Mouse (Mus musculus): Measurements from ENCODE around the gene Cadm4. TPM values are rescaled to one million over a fixed set of nuclear protein-coding genes. Genes with fewer than 3 reads are reported as not detected.
"Not testable (repeated sequence)": the region's sequence is repeated elsewhere in the genome, so short reads cannot be mapped to it uniquely, and the experiment has no call there.

The Cadm4 gene
- polyA plus RNA-seq, 1 experiment from 2014 or later: 67.8 TPM

- Histone ChIP-seq H3K9ac (replicated peaks) (peak overlapping the region; percentile 82), H3K4me3 (replicated peaks) (peak overlapping the region; percentile 67), H3K4me2 (replicated peaks) (peak overlapping the region; percentile 69), H3K4me1 (replicated peaks) (peaks cover 55% of the 10 kb centered on the region), H3K9me3 (no peaks in the 10 kb centered on the region), H3K36me3 (peaks cover 34% of the 10 kb centered on the region), H3K27me3 (no peaks in the 10 kb centered on the region), H3K27ac (peak overlapping the region; percentile 99)
- 5% methylated on average over 15 of the region's 15 CpGs for WGBS
- ATAC-seq: no peak
Measured at GRCm38 (mm10) chr7:24505447-24506064, 23.7 kb downstream of the Cadm4 start.

DNA sequence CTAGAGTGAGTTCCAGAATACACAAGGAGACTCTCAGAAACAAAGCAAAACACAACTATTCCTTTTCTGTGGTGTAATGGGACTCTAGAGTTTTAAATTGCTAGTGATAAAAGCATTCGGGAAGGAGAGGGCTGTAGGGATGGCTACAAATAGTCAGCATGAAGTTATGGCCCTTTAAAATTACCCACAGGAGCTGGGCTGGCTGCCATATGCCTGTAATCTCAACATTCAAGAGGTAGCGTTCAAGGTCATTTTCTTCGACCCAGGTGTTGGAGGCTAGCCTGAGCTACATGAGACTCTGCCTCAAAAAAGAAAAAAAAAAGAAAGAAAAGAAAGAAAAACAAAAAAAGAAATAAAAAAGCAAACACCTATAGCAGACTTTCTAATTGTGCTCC, 24.2 kb downstream of the Cadm4 start:
- peaks cover 60% of the 10 kb centered on the region for H3K4me1 ChIP-seq (replicated peaks)
- 9% methylated on average over 3 of the region's 3 CpGs for WGBS
- H3K4me3 ChIP-seq (replicated peaks): peak overlapping the region; percentile 67
- H3K9me3 ChIP-seq: no peaks in the 10 kb centered on the region
- H3K4me2 ChIP-seq (replicated peaks): peak overlapping the region; percentile 69
- peak overlapping the region; percentile 82 for H3K9ac ChIP-seq (replicated peaks)
- no peaks in the 10 kb centered on the region for H3K27me3 ChIP-seq
- ATAC-seq: no peak
- peaks cover 34% of the 10 kb centered on the region for H3K36me3 ChIP-seq
- peak overlapping the region; percentile 99 for H3K27ac ChIP-seq

- Histone ChIP-seq H3K27me3 (no peaks in the 10 kb centered on the region), H3K27ac (peak overlapping the region; percentile 99), H3K4me1 (replicated peaks) (peaks cover 64% of the 10 kb centered on the region), H3K4me2 (replicated peaks) (peak overlapping the region; percentile 69), H3K4me3 (replicated peaks) (peak overlapping the region; percentile 67), H3K9me3 (no peaks in the 10 kb centered on the region), H3K9ac (replicated peaks) (peak overlapping the region; percentile 82), H3K36me3 (peaks cover 34% of the 10 kb centered on the region)
- ATAC-seq: no peak; the same call in 1 of the 2 replicates
- under 1% methylated on average over 12 of the region's 12 CpGs for WGBS
Measured at GRCm38 (mm10) chr7:24506476-24506837, 24.6 kb downstream of the Cadm4 start.

- Histone ChIP-seq H3K4me2 (replicated peaks) (peak within 1 kb of the TSS; percentile 69), H3K36me3 (peaks cover 34% of the 10 kb centered on the region), H3K27ac (peak within 1 kb of the TSS; percentile 99), H3K9ac (replicated peaks) (peak within 1 kb of the TSS; percentile 82), H3K4me1 (replicated peaks) (peaks cover 71% of the 10 kb centered on the region), H3K4me3 (replicated peaks) (peak within 1 kb of the TSS; percentile 67), H3K9me3 (no peaks in the 10 kb centered on the region), H3K27me3 (no peaks in the 10 kb centered on the region)
- peak; percentile 94 for ATAC-seq
- under 1% methylated on average over 84 of the region's 84 CpGs for WGBS
Measured at GRCm38 (mm10) chr7:24506838-24507725, 25.3 kb downstream of the Cadm4 start, which contains the start of gene Zfp428. TSS of gene Zfp428 (plus strand) at chr7:24507006.

GRCm38 (mm10) chr7:24507726-24508114, 25.9 kb downstream of the Cadm4 start:
- peak overlapping the region; percentile 69 for H3K4me2 ChIP-seq (replicated peaks)
- ATAC-seq: peak; percentile 21
- H3K36me3 ChIP-seq: peaks cover 32% of the 10 kb centered on the region
- H3K9me3 ChIP-seq: no peaks in the 10 kb centered on the region
- H3K27ac ChIP-seq: peak overlapping the region; percentile 99
- under 1% methylated on average over 20 of the region's 20 CpGs for WGBS
- H3K27me3 ChIP-seq: no peaks in the 10 kb centered on the region
- H3K9ac ChIP-seq (replicated peaks): peak overlapping the region; percentile 82
- peak overlapping the region; percentile 67 for H3K4me3 ChIP-seq (replicated peaks)
- H3K4me1 ChIP-seq (replicated peaks): peaks cover 73% of the 10 kb centered on the region

DNA sequence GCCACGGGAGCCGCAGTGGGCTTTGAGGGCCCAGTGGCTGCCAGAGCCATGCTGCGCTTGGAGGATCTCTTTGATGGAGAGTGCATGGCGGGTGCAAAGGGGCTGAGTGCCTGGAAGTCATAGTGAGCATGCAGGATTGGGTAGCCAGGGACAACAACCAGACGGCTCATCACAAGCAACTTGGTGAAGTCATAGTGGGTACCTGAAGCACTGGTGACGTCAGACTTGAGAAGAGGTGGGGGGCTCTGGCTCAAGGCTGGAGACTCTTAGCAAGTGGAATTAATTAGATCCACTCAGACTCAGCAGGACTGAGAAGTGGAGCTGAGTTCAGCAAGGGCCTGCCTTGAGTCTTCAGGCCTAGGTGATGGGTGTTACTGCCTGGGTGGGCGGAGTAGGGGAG, 30.5 kb downstream of the Cadm4 start, which contains the start of gene AC161166.1:
TSS of gene AC161166.1 (minus strand) at position 101 of the 400 bp plus-strand sequence.
- no peak for ATAC-seq
- no peaks in the 10 kb centered on the region for H3K27me3 ChIP-seq
- no peak within 1 kb of the TSS for H3K9ac ChIP-seq (replicated peaks)
- no peak within 1 kb of the TSS for H3K4me3 ChIP-seq (replicated peaks)
- no peak within 1 kb of the TSS for H3K27ac ChIP-seq
- no peak within 1 kb of the TSS for H3K4me2 ChIP-seq (replicated peaks)
- H3K4me1 ChIP-seq (replicated peaks): peaks cover 43% of the 10 kb centered on the region
- 92% methylated on average over 7 of the region's 7 CpGs for WGBS
- H3K9me3 ChIP-seq: no peaks in the 10 kb centered on the region
- peaks cover 69% of the 10 kb centered on the region for H3K36me3 ChIP-seq

DNA sequence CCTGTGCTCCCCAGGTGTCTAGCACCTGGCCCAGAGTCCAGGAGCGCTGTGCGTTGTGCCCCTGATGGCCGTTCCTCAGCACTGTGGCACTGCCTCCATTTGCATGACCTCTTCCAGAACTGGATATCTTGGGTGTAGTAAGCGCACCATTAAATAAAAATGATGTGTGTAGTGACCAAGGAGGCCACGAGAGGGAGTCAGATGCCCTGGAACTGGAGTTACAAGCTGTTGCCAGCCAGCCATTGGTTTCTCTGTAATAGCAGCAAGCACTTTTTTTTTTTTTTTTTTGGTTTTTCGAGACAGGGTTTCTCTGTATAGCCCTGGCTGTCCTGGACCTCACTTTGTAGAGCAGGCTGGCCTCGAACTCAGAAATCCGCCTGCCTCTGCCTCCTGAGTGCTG, 34.5 kb downstream of the Cadm4 start:
- 0 out of 2 replicates have a peak, but pooled peaks have one; percentile 32 for ATAC-seq
- H3K4me2 ChIP-seq (replicated peaks); H3K4me3 ChIP-seq (replicated peaks); H3K27ac ChIP-seq; H3K9ac ChIP-seq (replicated peaks); H3K27me3 ChIP-seq; H3K9me3 ChIP-seq: not testable (repeated sequence)
- Histone ChIP-seq H3K4me1 (replicated peaks) (peaks cover 12% of the 10 kb centered on the region; the same call in 1 of the 2 replicates), H3K36me3 (peaks cover 71% of the 10 kb centered on the region)
- WGBS: 61% methylated on average over 8 of the region's 8 CpGs

DNA sequence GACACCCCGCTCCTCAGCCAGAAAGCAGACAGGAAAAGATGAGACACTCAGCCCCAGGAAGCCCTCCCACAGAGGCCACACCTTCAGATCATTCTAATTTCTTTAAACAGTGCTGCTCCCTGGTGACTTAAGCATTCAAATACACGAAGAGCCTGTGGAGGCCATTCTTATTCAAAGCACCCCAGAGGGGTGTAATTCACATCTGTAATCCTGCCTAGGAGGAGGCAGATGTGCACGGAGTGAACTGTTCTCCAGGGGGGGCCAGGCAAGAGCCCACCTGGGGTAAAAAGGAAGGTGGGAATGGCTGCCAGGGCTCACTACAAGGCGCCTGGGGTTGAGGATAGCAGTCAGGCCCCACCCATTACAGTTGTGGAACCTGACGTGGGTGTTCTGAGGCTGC, 35.3 kb downstream of the Cadm4 start:
- H3K36me3 ChIP-seq: peaks cover 63% of the 10 kb centered on the region
- H3K27ac ChIP-seq: no peak overlapping the region

GRCm38 (mm10) chr7:24517654-24518053, 35.8 kb downstream of the Cadm4 start:
- Histone ChIP-seq H3K9ac (replicated peaks) (no peak overlapping the region), H3K36me3 (peaks cover 59% of the 10 kb centered on the region)
- no peak for ATAC-seq

More for the DNA sequence above, 35.3 kb downstream of the Cadm4 start:
- H3K27me3 ChIP-seq: no peaks in the 10 kb centered on the region
- 0 out of 2 replicates have a peak, but pooled peaks cover 4% of the 10 kb centered on the region for H3K4me1 ChIP-seq (replicated peaks)
- no peaks in the 10 kb centered on the region for H3K9me3 ChIP-seq
- no peak overlapping the region for H3K4me2 ChIP-seq (replicated peaks)
- WGBS: 27% methylated on average over 5 of the region's 5 CpGs
- no peak overlapping the region for H3K9ac ChIP-seq (replicated peaks)
- no peak overlapping the region for H3K4me3 ChIP-seq (replicated peaks)
- ATAC-seq: no peak

DNA sequence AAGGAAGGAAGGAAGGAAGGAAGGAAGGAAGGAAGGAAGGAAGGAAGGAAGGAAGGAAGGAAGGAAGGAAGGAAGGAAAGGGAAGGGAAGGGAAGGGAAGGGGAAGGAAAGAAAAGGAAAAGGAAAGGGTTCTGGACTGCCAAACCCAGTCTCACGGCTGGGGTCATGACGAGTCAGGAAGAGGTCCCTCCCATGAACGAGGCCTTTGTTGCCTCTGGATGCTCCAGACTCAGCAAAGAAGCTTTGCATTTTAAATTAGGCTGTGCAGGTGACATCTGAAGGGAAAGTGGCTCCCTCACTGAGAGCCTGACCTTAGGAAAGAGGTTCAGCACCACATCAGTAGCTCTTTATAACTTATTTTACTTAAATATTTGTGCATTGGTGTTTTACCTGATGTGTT, 37.3 kb downstream of the Cadm4 start:
- H3K9me3 ChIP-seq: no peaks in the 10 kb centered on the region

More at GRCm38 (mm10) chr7:24517654-24518053, 35.8 kb downstream of the Cadm4 start:
- H3K4me1 ChIP-seq (replicated peaks): 0 out of 2 replicates have a peak, but pooled peaks cover 2% of the 10 kb centered on the region
- H3K27me3 ChIP-seq: no peaks in the 10 kb centered on the region
- no peak overlapping the region for H3K4me2 ChIP-seq (replicated peaks)
- peak overlapping the region; percentile 46; the same call in 1 of the 2 replicates for H3K27ac ChIP-seq
- H3K4me3 ChIP-seq (replicated peaks): no peak overlapping the region
- no peaks in the 10 kb centered on the region for H3K9me3 ChIP-seq
- 53% methylated on average over 6 of the region's 6 CpGs for WGBS

GRCm38 (mm10) chr7:24520054-24520453, 38.2 kb downstream of the Cadm4 start:
- not testable (repeated sequence) for H3K4me1 ChIP-seq (replicated peaks); H3K9me3 ChIP-seq; H3K27me3 ChIP-seq; H3K27ac ChIP-seq; H3K9ac ChIP-seq (replicated peaks); ATAC-seq; H3K4me3 ChIP-seq (replicated peaks); H3K4me2 ChIP-seq (replicated peaks)
- peaks cover 35% of the 10 kb centered on the region for H3K36me3 ChIP-seq
- WGBS: 87% methylated on average over 10 of the region's 10 CpGs

More for the DNA sequence above, 37.3 kb downstream of the Cadm4 start:
- H3K9ac ChIP-seq (replicated peaks): no peak overlapping the region
- H3K36me3 ChIP-seq: peaks cover 44% of the 10 kb centered on the region
- WGBS: 22% methylated on average over 3 of the region's 3 CpGs
- no peaks in the 10 kb centered on the region for H3K27me3 ChIP-seq
- H3K4me3 ChIP-seq (replicated peaks): no peak overlapping the region
- H3K4me2 ChIP-seq (replicated peaks): no peak overlapping the region
- no peak for ATAC-seq
- H3K4me1 ChIP-seq (replicated peaks): no peaks in the 10 kb centered on the region
- H3K27ac ChIP-seq: no peak overlapping the region

DNA sequence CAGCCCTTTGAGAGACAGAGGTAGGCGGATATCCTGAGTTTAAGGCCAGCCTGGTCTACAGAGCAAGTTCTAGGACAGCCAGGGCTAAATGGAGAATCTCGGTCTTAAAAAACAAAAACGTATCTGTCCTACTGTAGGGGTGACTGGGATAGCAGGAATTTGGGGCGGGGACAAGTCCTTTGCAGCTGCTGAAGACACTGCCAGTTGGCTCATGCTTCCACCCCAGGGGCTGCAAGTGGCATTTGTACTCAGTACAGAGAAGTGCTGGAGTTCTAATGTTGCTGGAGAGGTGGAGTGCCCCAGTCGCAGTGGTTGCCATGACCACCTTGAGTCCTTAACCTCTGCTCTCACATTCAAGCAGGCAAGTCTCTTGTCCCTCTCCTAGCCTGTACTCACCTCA, 41.0 kb downstream of the Cadm4 start:
- Histone ChIP-seq H3K4me3 (replicated peaks) (no peak overlapping the region), H3K9ac (replicated peaks) (no peak overlapping the region), H3K9me3 (no peaks in the 10 kb centered on the region), H3K36me3 (peaks cover 10% of the 10 kb centered on the region), H3K27ac (no peak overlapping the region), H3K4me2 (replicated peaks) (no peak overlapping the region), H3K4me1 (replicated peaks) (no peaks in the 10 kb centered on the region), H3K27me3 (no peaks in the 10 kb centered on the region)
- ATAC-seq: no peak
- 69% methylated on average over 5 of the region's 5 CpGs for WGBS

Data from midbrain, embryonic 13.5 days (tissue).